Mouse (Mus musculus) brain, embryonic 18.5 days (tissue): Measurements from ENCODE around the gene Skint3.
"Not testable (repeated sequence)": the region's sequence is repeated elsewhere in the genome, so short reads cannot be mapped to it uniquely, and the experiment has no call there.

Experiments used
- DNase-seq: peaks from one replicate; pipeline ENCODE4 v3.0.0-alpha.2; 2012; ENCODE audit warnings: low read depth, low spot score

Gene Skint3

GRCm38 (mm10) chr4:112231945-112232344, at the start of gene Skint3:
Gene Skint3 (plus strand): TSS chr4:112232245.
- no peak for DNase-seq

- DNase-seq = no peak
Measured at GRCm38 (mm10) chr4:112243416-112243815, 11.4 kb downstream of the Skint3 start.

GRCm38 (mm10) chr4:112243951-112244350, 11.9 kb downstream of the Skint3 start:
- DNase-seq = no peak

GRCm38 (mm10) chr4:112256022-112256421, 24.0 kb downstream of the Skint3 start:
- DNase-seq = no peak

- no peak for DNase-seq
Measured at GRCm38 (mm10) chr4:112287178-112287974, 55.3 kb downstream of the Skint3 start.

GRCm38 (mm10) chr4:112288396-112288795, 56.4 kb downstream of the Skint3 start:
- DNase-seq = no peak

- no peak for DNase-seq
Measured at GRCm38 (mm10) chr4:112302305-112302704, 70.3 kb downstream of the Skint3 start.

- no peak for DNase-seq
Measured at GRCm38 (mm10) chr4:112302855-112303509, 70.9 kb downstream of the Skint3 start.

GRCm38 (mm10) chr4:112349111-112349510, 117.1 kb downstream of the Skint3 start:
- not testable (repeated sequence) for DNase-seq
